Mouse (Mus musculus) cortical plate, adult 2 months (tissue): ENCODE results near the gene Olfr1018. TPM values are rescaled to one million over a fixed set of nuclear protein-coding genes. Genes with fewer than 3 reads are reported as not detected.

Experiments used
- H3K27ac ChIP-seq: fragments of 200-500 bp; 2 replicates; pipeline ENCODE4 v1.5.1; 2012; ENCODE audit warnings: low read length, control low read depth, inconsistent platforms; ENCODE audit not compliant: insufficient read depth
- H3K4me1 ChIP-seq: fragments of 200-500 bp; 2 replicates; pipeline ENCODE4 v1.6.1; 2011; ENCODE audit warnings: low read length; ENCODE audit not compliant: control insufficient read depth, insufficient read depth
- H3K4me3 ChIP-seq: fragments of 200-500 bp; 2 replicates; pipeline ENCODE4 v1.5.1; 2011; ENCODE audit warnings: mild to moderate bottlenecking, low read length, control low read depth; ENCODE audit not compliant: insufficient read depth
- CTCF ChIP-seq: fragments of 200-500 bp; IDR thresholded peaks from 2 replicates; pipeline ENCODE4 v1.5.1; 2011; ENCODE audit warnings: mild to moderate bottlenecking, control low read depth, low read length; ENCODE audit not compliant: insufficient read depth; ENCODE audit errors: extremely low read depth
- POLR2A ChIP-seq: fragments of 200-500 bp; IDR thresholded peaks from 2 replicates; pipeline ENCODE4 v1.6.1; 2011; ENCODE audit warnings: mild to moderate bottlenecking, low read length, control low read depth; ENCODE audit not compliant: insufficient read depth; ENCODE audit errors: extremely low read depth
- polyA plus RNA-seq: library from polyadenylated mRNA; depleted of rRNA; stranded (reverse); fragments of >200 nt; gene quantifications from 2 replicates; pipeline ENCODE4 v1.2.3, GENCODE M21; 2012; rRNA removed

Olfr1018 gene
- polyA plus RNA-seq, result not detected in 2 replicates

DNA sequence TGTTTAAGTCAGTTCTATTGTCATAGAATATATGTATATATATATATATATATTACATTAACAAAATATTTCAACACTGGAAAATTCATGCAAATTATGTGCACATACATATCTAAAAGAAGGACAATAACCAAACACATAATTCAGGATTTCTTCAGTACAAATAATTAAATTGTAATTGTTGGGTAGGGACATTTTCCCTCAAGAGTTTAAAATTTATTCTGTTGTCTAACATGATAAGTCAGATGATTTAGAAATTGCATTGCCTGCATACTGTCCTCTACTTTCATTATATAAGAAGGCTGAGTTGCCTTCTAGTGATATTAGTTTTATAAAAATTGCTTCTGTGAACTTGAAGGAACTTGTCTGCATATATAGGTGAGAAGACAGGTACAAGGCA, at the start of gene Olfr1018:
Gene Olfr1018 (plus strand): TSS at position 301 of the 400 bp plus-strand sequence.
- TF ChIP-seq POLR2A (no peak), CTCF (no peak)
- H3K4me3 ChIP-seq, result no peak within 1 kb of the TSS
- no peaks in the 10 kb centered on the region for H3K4me1 ChIP-seq
- H3K27ac ChIP-seq, result no peak within 1 kb of the TSS

DNA sequence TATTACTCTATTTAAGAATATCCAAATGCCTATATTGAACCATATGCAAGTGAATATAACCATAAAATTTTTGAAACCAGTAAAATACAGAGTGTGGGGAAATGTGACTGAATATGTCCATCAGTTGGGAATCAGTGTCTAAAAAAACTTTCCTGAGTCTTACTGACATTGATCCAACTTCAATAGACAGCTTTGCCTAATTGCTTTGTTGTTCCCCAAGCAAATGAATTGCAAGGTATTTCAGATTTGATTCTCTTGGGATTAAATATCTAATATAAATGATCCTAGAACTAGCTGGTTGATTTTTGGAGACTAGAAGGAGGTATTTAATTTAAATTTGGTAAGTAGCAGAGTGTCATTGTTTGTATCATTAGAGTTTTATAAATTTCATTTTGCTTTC, 45.9 kb upstream of the Olfr1018 start, which contains the start of gene Olfr1014:
Gene Olfr1014 (plus strand): TSS at position 301 of the 400 bp plus-strand sequence.
- no peak within 1 kb of the TSS for H3K27ac ChIP-seq
- H3K4me3 ChIP-seq, result no peak within 1 kb of the TSS
- TF ChIP-seq POLR2A (no peak), CTCF (no peak)
- H3K4me1 ChIP-seq, result no peaks in the 10 kb centered on the region

DNA sequence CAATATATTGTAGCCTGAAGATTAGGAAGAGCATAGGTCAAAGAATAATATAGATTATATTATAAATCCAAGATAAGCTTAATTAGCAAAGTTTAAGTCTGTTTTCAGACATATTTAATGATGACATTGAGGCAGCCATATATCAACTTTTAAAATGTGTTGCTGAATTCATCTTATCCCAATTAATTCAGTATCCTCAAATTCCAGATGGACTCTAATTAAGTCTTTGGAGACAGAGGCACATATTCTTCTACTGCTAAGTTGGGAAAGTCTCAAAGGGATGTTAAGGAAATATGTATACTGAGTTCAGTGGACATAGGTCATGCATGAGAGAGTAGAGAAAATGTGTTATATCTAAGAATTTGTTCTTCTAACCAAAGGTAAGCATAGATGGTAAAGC, 36.6 kb upstream of the Olfr1018 start, which contains the start of gene Olfr1015:
Gene Olfr1015 (plus strand): TSS at position 301 of the 400 bp plus-strand sequence.
- TF ChIP-seq CTCF (no peak), POLR2A (no peak)
- Histone ChIP-seq H3K4me1 (no peaks in the 10 kb centered on the region), H3K4me3 (no peak within 1 kb of the TSS)

DNA sequence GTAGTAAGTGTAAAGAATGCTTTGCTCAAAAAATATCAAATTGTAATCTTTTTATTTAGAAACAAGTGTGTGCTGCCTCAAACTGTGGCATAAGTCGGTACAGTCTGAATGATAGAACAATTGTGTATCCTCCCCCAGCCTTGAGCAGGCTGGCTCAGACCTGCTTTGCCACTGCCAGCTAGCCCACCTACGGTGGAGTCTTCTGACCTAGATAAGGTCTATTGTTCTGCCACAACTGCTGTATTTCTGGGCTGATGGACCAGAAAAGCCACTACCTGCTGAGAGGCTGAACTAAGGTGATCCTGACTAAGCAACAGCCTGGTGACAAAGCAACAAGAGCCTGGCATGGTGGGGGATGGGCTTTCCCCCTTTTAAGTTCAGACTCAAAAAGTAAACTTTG, 25.9 kb upstream of the Olfr1018 start:
- Histone ChIP-seq H3K27ac (no peak overlapping the region), H3K4me1 (no peaks in the 10 kb centered on the region), H3K4me3 (no peak overlapping the region)
- TF ChIP-seq CTCF (no peak), POLR2A (no peak)

More for the DNA sequence above, 36.6 kb upstream of the Olfr1018 start, which contains the start of gene Olfr1015:
- no peak within 1 kb of the TSS for H3K27ac ChIP-seq

DNA sequence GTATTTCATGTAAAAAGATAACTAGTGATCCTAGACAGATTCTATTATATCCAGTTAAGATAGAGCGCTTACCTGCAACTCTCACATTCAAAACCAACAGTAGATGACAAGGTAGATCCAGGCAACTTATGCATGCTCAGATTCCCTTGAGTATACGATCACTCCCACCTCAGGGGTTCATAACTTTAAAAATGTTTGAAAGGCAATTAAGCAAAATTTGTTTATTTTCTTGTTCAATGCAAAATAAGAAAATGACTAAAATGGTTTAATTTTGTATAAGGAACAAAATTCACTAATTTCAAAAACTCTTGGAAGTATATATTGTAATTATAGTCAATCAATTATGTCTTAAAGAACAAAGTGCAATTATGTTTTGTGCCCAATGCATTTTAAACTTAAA, 15.8 kb upstream of the Olfr1018 start, which contains the start of gene Olfr1016:
Gene Olfr1016 (minus strand): TSS at position 101 of the 400 bp plus-strand sequence.
- H3K4me3 ChIP-seq, result no peak within 1 kb of the TSS
- no peak within 1 kb of the TSS for H3K27ac ChIP-seq
- no peak for TF ChIP-seq POLR2A
- no peak for TF ChIP-seq CTCF
- H3K4me1 ChIP-seq, result no peaks in the 10 kb centered on the region

DNA sequence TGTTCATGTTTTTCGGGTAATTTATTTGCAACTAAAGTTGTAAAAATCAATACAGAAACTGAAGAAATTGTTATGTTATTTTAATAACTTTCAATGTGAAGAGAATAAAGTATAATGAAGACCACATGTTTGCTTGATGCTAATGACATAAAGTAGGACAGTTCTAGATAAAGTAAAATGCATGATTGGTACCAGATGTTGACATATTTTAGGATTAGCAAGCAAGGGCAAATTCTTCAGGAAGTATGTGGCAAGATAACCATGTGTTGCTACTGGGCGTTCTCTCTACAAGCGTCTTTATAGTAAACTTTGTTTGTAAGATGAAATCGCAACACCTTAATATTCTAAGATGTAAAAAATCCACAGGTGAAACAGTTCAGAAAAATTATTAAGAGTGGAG, 13.8 kb upstream of the Olfr1018 start:
- TF ChIP-seq CTCF (no peak), POLR2A (no peak)
- no peaks in the 10 kb centered on the region for H3K4me1 ChIP-seq
- H3K27ac ChIP-seq, result no peak overlapping the region
- no peak overlapping the region for H3K4me3 ChIP-seq

DNA sequence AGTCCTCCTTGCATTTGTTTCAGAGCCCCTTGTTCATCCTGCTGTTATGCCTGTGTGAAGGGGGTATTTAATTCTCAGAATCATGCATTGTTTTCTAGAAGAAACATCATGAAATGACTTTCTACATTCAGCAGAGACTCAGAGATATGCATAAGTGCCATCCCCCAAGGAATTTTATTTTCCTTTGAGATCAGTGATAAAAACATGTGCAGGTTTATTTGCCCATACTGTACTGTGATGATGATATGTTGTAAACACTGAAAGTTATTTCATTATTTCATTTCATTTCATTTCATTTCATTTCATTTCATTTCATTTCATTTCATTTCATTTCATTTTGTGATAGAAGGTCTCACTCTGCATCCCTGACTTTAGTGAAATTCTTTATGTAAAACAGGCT, 27.1 kb downstream of the Olfr1018 start, which contains the start of gene Olfr1019:
Gene Olfr1019 (minus strand): TSS at position 101 of the 400 bp plus-strand sequence.
- no peak within 1 kb of the TSS for H3K27ac ChIP-seq

DNA sequence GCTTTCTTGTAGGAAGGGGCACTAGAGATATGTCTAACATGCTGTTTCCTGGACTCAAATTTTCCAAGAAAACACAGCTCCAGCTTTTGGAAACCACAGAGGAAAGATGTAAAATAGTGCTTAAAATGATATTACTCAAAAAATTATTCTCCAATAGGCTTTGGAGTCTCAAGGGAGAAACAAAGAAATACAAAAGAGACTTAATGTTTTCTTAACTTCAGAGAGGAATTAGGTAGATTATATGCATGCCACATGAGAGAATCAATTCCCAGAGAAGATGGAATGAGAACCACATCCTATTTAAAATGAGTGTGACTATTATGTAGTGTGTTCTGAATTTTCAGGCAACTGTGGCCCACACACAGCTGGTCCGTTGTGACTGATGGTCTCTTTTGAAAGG, 28.5 kb downstream of the Olfr1018 start, which contains the start of gene Olfr1020:
Gene Olfr1020 (plus strand): TSS at position 301 of the 400 bp plus-strand sequence.
- no peaks in the 10 kb centered on the region for H3K4me1 ChIP-seq
- H3K4me3 ChIP-seq, result no peak within 1 kb of the TSS
- no peak within 1 kb of the TSS for H3K27ac ChIP-seq
- TF ChIP-seq CTCF (no peak), POLR2A (no peak)

More for the DNA sequence above, 27.1 kb downstream of the Olfr1018 start, which contains the start of gene Olfr1019:
- Histone ChIP-seq H3K4me1 (no peaks in the 10 kb centered on the region), H3K4me3 (no peak within 1 kb of the TSS)
- TF ChIP-seq POLR2A (no peak), CTCF (no peak)

DNA sequence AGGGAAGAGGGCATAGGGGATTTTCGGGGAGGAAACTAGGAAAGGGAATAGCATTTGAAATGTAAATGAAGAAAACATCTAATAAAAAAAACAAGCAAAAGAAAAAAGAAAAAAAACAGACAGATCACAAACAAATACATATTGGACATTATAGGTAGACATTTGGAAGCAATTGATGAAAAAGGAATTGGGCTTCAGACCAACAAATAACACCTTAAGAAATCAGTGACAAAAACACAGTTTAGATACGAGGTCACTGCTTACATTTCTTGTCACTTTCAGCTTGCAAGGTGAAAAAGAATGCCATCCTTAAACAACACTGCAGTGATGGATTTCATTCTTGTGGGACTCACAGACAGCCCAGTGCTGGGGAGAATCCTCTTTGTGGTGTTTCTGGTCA, 50.0 kb downstream of the Olfr1018 start, which contains the start of gene Olfr1022:
Gene Olfr1022 (plus strand): TSS at position 301 of the 400 bp plus-strand sequence.
- H3K27ac ChIP-seq, result no peak within 1 kb of the TSS
- no peaks in the 10 kb centered on the region for H3K4me1 ChIP-seq
- no peak within 1 kb of the TSS for H3K4me3 ChIP-seq
- no peak for TF ChIP-seq CTCF
- TF ChIP-seq POLR2A, result no peak

Other genes starting within 250 kb of the Olfr1018 start
- not detected in 2 replicates for gene Olfr996, start 239.3 kb upstream of the Olfr1018 start, polyA plus RNA-seq
- not detected in 2 replicates for gene Olfr998, start 229.5 kb upstream of the Olfr1018 start, polyA plus RNA-seq
- gene Olfr1000, start 206.6 kb upstream of the Olfr1018 start, polyA plus RNA-seq, result not detected in 2 replicates
- not detected in 2 replicates for gene Olfr1002, start 167.8 kb upstream of the Olfr1018 start, polyA plus RNA-seq
- not detected in 2 replicates for gene Olfr154, start 154.0 kb upstream of the Olfr1018 start, polyA plus RNA-seq
- gene Olfr1006, start 139.7 kb upstream of the Olfr1018 start, polyA plus RNA-seq, result not detected in 2 replicates
- gene Olfr1008, start 129.0 kb upstream of the Olfr1018 start, polyA plus RNA-seq, result not detected in 2 replicates
- not detected in 2 replicates for gene Olfr1009, start 103.1 kb upstream of the Olfr1018 start, polyA plus RNA-seq
- gene Olfr1012, start 55.7 kb upstream of the Olfr1018 start, polyA plus RNA-seq, result not detected in 2 replicates
- gene Olfr1013, start 51.4 kb upstream of the Olfr1018 start, polyA plus RNA-seq, result not detected in 2 replicates
- not detected in 2 replicates for gene Olfr1014, start 45.8 kb upstream of the Olfr1018 start, polyA plus RNA-seq
- not detected in 2 replicates for gene Olfr1015, start 36.5 kb upstream of the Olfr1018 start, polyA plus RNA-seq
- gene Olfr1016, start 15.9 kb upstream of the Olfr1018 start, polyA plus RNA-seq, result not detected in 2 replicates
- gene Olfr1019, start 27.0 kb downstream of the Olfr1018 start, polyA plus RNA-seq, result not detected in 2 replicates
- gene Olfr1020, start 28.6 kb downstream of the Olfr1018 start, polyA plus RNA-seq, result not detected in 2 replicates
- gene Olfr1022, start 50.1 kb downstream of the Olfr1018 start, polyA plus RNA-seq, result not detected in 2 replicates
- not detected in 2 replicates for gene Olfr1023, start 67.2 kb downstream of the Olfr1018 start, polyA plus RNA-seq
- gene Olfr1024, start 86.6 kb downstream of the Olfr1018 start, polyA plus RNA-seq, result not detected in 2 replicates
- gene Olfr1025-ps1, start 96.7 kb downstream of the Olfr1018 start, polyA plus RNA-seq, result not detected in 2 replicates
- gene Olfr1026, start 103.1 kb downstream of the Olfr1018 start, polyA plus RNA-seq, result not detected in 2 replicates
- gene Olfr1028, start 132.0 kb downstream of the Olfr1018 start, polyA plus RNA-seq, result not detected in 2 replicates
- gene Olfr1029, start 155.4 kb downstream of the Olfr1018 start, polyA plus RNA-seq, result 0.06 TPM in 1 of 2 replicates, not detected in the other
- gene Olfr1030, start 160.8 kb downstream of the Olfr1018 start, polyA plus RNA-seq, result not detected in 2 replicates
- not detected in 2 replicates for gene Olfr1031, start 171.8 kb downstream of the Olfr1018 start, polyA plus RNA-seq
- not detected in 2 replicates for gene Olfr1032, start 187.1 kb downstream of the Olfr1018 start, polyA plus RNA-seq
- gene Olfr1033, start 202.2 kb downstream of the Olfr1018 start, polyA plus RNA-seq, result 0.13 and 0.17 TPM in 2 replicates
- 0.02 TPM in 1 of 2 replicates, not detected in the other for gene Olfr1034, start 227.4 kb downstream of the Olfr1018 start, polyA plus RNA-seq